ENCODE assay signal across 26 mouse cellular contexts in genomic region chr9:115097340-115097739, GRCm38 (mm10).
DNase-seq lines count a peak whose midpoint lies in the region; ATAC-seq and TF ChIP-seq lines count a peak whose summit lies in the region.
"Had no signal": no experiment of that assay in that cellular context is flagged by ENCODE, and none has a peak within 500 bp of the region (broad histone marks: within the 10 kb centered on the region; RNA-seq: fewer than 3 reads in every experiment).

No protein-coding gene starts in this region.

- H3K36me3 ChIP-seq in kidney, postnatal 0 days (ENCODE audit: insufficient read depth, low read length): no peaks in the 10 kb centered on the region
- no peaks in the 10 kb centered on the region for H3K36me3 ChIP-seq in midbrain, embryonic 11.5 days (ENCODE audit: control insufficient read depth, insufficient read depth, low read length)
- no peaks in the 10 kb centered on the region for H3K36me3 ChIP-seq in midbrain, embryonic 10.5 days
- H3K36me3 ChIP-seq in ES-Bruce4 (ENCODE audit: control insufficient read depth, insufficient read depth, low read length, poor library complexity, severe bottlenecking): no peaks in the 10 kb centered on the region
- H3K36me3 ChIP-seq: embryonic facial prominence, embryonic 13.5 days; forebrain, embryonic 12.5 days; heart, embryonic 10.5 days; limb, embryonic 13.5 days; liver, embryonic 13.5 days; midbrain, embryonic 15.5 days; neural tube, embryonic 13.5 days had no signal

- H3K27me3 ChIP-seq in kidney, postnatal 0 days (ENCODE audit: insufficient read depth, low read length): no peaks in the 10 kb centered on the region
- no peaks in the 10 kb centered on the region for H3K27me3 ChIP-seq in midbrain, embryonic 11.5 days (ENCODE audit: control insufficient read depth, insufficient read depth, low read length)
- H3K27me3 ChIP-seq in midbrain, embryonic 10.5 days (ENCODE audit: low read depth, poor library complexity, severe bottlenecking): no peaks in the 10 kb centered on the region
- no peaks in the 10 kb centered on the region for H3K27me3 ChIP-seq in ES-Bruce4 (ENCODE audit: control insufficient read depth, insufficient read depth, low read length, poor library complexity, severe bottlenecking)
- H3K27me3 ChIP-seq: embryonic facial prominence, embryonic 13.5 days; forebrain, embryonic 12.5 days; limb, embryonic 13.5 days; liver, embryonic 13.5 days; midbrain, embryonic 15.5 days; neural tube, embryonic 13.5 days had no signal

- H3K9me3 ChIP-seq in kidney, postnatal 0 days (replicated peaks; ENCODE audit: low read length): no peaks in the 10 kb centered on the region
- no peaks in the 10 kb centered on the region; the same call in 1 of the 2 replicates for H3K9me3 ChIP-seq in midbrain, embryonic 11.5 days (ENCODE audit: control insufficient read depth, low read length)
- peaks cover 6% of the 10 kb centered on the region; the same call in 1 of the 2 replicates for H3K9me3 ChIP-seq in midbrain, embryonic 10.5 days (replicated peaks)
- no peaks in the 10 kb centered on the region for H3K9me3 ChIP-seq in ES-Bruce4 (replicated peaks; ENCODE audit: control insufficient read depth, insufficient read depth, low read length, poor library complexity, severe bottlenecking)
- H3K9me3 ChIP-seq: forebrain, embryonic 12.5 days; heart, embryonic 10.5 days; liver, embryonic 13.5 days; midbrain, embryonic 15.5 days had no signal

- no peak for TF ChIP-seq EP300 in ES-Bruce4 (IDR thresholded peaks at IDR 0.05; ENCODE audit: insufficient read depth, low read depth, low read length)

- peak; percentile 40 for TF ChIP-seq CTCF in kidney, postnatal 0 days (IDR thresholded peaks at IDR 0.05; ENCODE audit: low read depth)
- TF ChIP-seq CTCF in ES-Bruce4 (IDR thresholded peaks at IDR 0.05; ENCODE audit: low read depth, low read length): peak; percentile 46

- 84% methylated on average over 4 of the region's 4 CpGs for WGBS in kidney, postnatal 0 days
- WGBS in midbrain, embryonic 11.5 days: 84% methylated on average over 4 of the region's 4 CpGs
- WGBS in midbrain, embryonic 10.5 days: 80% methylated on average over 4 of the region's 4 CpGs

- no peak overlapping the region for H3K4me3 ChIP-seq in kidney, postnatal 0 days (replicated peaks; ENCODE audit: low read depth, low read length)
- H3K4me3 ChIP-seq in midbrain, embryonic 11.5 days (ENCODE audit: low read depth, low read length): no peak overlapping the region
- no peak overlapping the region for H3K4me3 ChIP-seq in midbrain, embryonic 10.5 days
- H3K4me3 ChIP-seq in ES-Bruce4 (ENCODE audit: low read depth, low read length): no peak overlapping the region
- H3K4me3 ChIP-seq: embryonic facial prominence, embryonic 13.5 days; erythroblast, embryonic 14.5 days; forebrain, embryonic 12.5 days; limb, embryonic 13.5 days; liver, embryonic 13.5 days; midbrain, embryonic 15.5 days; myocyte; neural tube, embryonic 13.5 days had no signal

- ATAC-seq in kidney, postnatal 0 days (replicated peaks; ENCODE audit: low FRiP score, low read depth): no peak
- ATAC-seq in midbrain, embryonic 11.5 days (ENCODE audit: low FRiP score): no peak
- ATAC-seq: midbrain, embryonic 15.5 days had no signal

- TF ChIP-seq POLR2A in ES-Bruce4 (IDR thresholded peaks at IDR 0.05; ENCODE audit: insufficient read depth, low read length): no peak

- intact Hi-C loops in left cerebral cortex, postnatal 10 days (cut with DNase I): no loop called here

- no peak for DNase-seq in kidney, postnatal 0 days (ENCODE audit: low spot score)
- DNase-seq in kidney, postnatal 25 days: no peak
- peak; percentile 57 for DNase-seq in midbrain, embryonic 11.5 days (ENCODE audit: low spot score, missing footprints)
- DNase-seq in midbrain, embryonic 10.5 days (ENCODE audit: low spot score): no peak
- peak; percentile 1 for DNase-seq in induced T-regulatory cell, adult 2 months (ENCODE audit: low read depth)
- no peak for DNase-seq in thymus, postnatal 14 days
- no peak for DNase-seq in left cerebral cortex, postnatal 10 days (ENCODE audit: extremely low spot score in 1 of 2, low spot score in 2 of 2)
- DNase-seq: adrenal gland, adult 2 months; B cell, adult 2 months; cerebellum, adult 2 months; cerebellum, postnatal 25 days; embryo, embryonic 11 days; kidney, adult 2 months; kidney, postnatal 10 days; liver, embryonic 13.5 days; lung, postnatal 10 days; thymus, adult 2 months had no signal

- no peak overlapping the region for H3K4me2 ChIP-seq in kidney, postnatal 0 days (ENCODE audit: low read length)
- H3K4me2 ChIP-seq in midbrain, embryonic 11.5 days: no peak overlapping the region
- H3K4me2 ChIP-seq: embryonic facial prominence, embryonic 13.5 days; forebrain, embryonic 12.5 days; limb, embryonic 13.5 days; liver, embryonic 13.5 days; midbrain, embryonic 15.5 days had no signal

- H3K9ac ChIP-seq in kidney, postnatal 0 days (ENCODE audit: low read depth, low read length): no peak overlapping the region
- H3K9ac ChIP-seq in midbrain, embryonic 11.5 days (ENCODE audit: low read length): no peak overlapping the region
- no peak overlapping the region for H3K9ac ChIP-seq in ES-Bruce4 (ENCODE audit: low read depth, poor library complexity, severe bottlenecking)
- H3K9ac ChIP-seq: embryonic facial prominence, embryonic 13.5 days; forebrain, embryonic 12.5 days; limb, embryonic 13.5 days; liver, embryonic 13.5 days; midbrain, embryonic 15.5 days; neural tube, embryonic 13.5 days had no signal

- H3K27ac ChIP-seq in kidney, postnatal 0 days: no peak overlapping the region
- H3K27ac ChIP-seq in midbrain, embryonic 11.5 days (ENCODE audit: low read depth, low read length): no peak overlapping the region
- H3K27ac ChIP-seq in midbrain, embryonic 10.5 days (replicated peaks): no peak overlapping the region
- no peak overlapping the region for H3K27ac ChIP-seq in ES-Bruce4 (ENCODE audit: insufficient read depth, low read length)
- H3K27ac ChIP-seq: embryonic facial prominence, embryonic 13.5 days; forebrain, embryonic 12.5 days; limb, embryonic 13.5 days; liver, embryonic 13.5 days; midbrain, embryonic 15.5 days had no signal

- no peaks in the 10 kb centered on the region for H3K4me1 ChIP-seq in kidney, postnatal 0 days (replicated peaks; ENCODE audit: insufficient read depth, low read length)
- no peaks in the 10 kb centered on the region for H3K4me1 ChIP-seq in midbrain, embryonic 11.5 days (ENCODE audit: control insufficient read depth, insufficient read depth, low read length)
- H3K4me1 ChIP-seq in midbrain, embryonic 10.5 days: no peaks in the 10 kb centered on the region
- H3K4me1 ChIP-seq in ES-Bruce4 (ENCODE audit: control insufficient read depth, insufficient read depth, low read length): no peaks in the 10 kb centered on the region
- H3K4me1 ChIP-seq: embryonic facial prominence, embryonic 13.5 days; forebrain, embryonic 12.5 days; limb, embryonic 13.5 days; liver, embryonic 13.5 days; midbrain, embryonic 15.5 days had no signal

Comparison
In these comparisons a context has a peak if more than half of its experiments do, and no peak if none do; other contexts are left out.
1. DNase-seq: peak in midbrain, embryonic 11.5 days (single experiment) and induced T-regulatory cell, adult 2 months (single experiment); none in kidney, postnatal 0 days (single experiment), kidney, postnatal 25 days (0 of 2), midbrain, embryonic 10.5 days (single experiment), thymus, postnatal 14 days (single experiment) and left cerebral cortex, postnatal 10 days (0 of 2).